Mouse (Mus musculus) thymus, postnatal 36 days (tissue): ENCODE data around the gene Epha4.

ENCODE experiments used
- DNase-seq, 2 experiments: peaks; one replicate each; pipeline ENCODE4 v3.0.0; 2022; ENCODE audit warnings: mixed read lengths in 2 of 2

The Epha4 gene

GRCm38 (mm10) chr1:77401465-77401864 is 113.4 kb downstream of the Epha4 start:
- no peak for DNase-seq

DNA sequence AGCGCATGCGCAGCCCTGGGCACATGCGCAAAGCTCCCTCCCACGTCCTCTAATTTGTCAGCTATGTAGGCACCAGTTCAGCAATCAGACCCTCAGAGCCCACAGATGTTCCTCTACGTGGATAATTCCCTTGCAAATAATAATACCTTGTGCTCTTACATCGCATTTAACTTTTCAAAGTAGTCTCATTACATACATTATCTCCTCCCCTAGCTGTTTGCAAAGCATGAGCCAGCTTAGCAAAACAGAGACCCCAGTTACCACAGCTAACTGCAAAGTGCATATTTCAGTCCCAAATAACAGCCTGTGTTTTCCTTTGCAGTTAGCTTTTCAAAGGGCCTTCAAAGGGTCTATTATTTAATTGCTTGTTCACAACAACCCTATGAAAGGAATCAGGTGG is 123.3 kb downstream of the Epha4 start:
- no peak for DNase-seq

DNA sequence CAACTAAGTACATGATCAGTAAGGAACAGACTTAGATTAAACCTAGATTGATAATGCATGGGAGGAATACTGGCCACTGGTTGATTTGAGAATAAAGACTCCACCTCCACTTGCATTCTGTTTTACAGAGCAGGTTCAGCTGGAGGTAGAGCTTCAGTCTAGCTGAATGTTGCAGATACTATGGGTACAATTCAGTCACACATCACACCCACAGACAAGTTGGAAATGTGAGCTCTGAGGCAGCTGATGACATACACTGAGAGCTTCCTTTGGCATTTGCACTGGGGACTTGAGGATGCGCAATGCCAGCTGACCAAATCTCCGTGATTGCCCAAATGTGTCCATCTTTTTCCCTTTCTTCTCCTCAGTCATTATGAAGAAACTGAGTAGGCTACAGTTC is 125.8 kb downstream of the Epha4 start:
- no peak for DNase-seq

GRCm38 (mm10) chr1:77388556-77388955 is 126.3 kb downstream of the Epha4 start:
- DNase-seq = no peak

GRCm38 (mm10) chr1:77385613-77386012 is 129.3 kb downstream of the Epha4 start:
- no peak for DNase-seq

GRCm38 (mm10) chr1:77383466-77383865 is 131.4 kb downstream of the Epha4 start:
- no peak for DNase-seq

- no peak for DNase-seq
These were observed 137.3 kb downstream of the Epha4 start for GRCm38 (mm10) chr1:77377550-77377980.

GRCm38 (mm10) chr1:77374054-77374453 is 140.8 kb downstream of the Epha4 start:
- DNase-seq = no peak

- DNase-seq = no peak
These were observed 144.0 kb downstream of the Epha4 start for GRCm38 (mm10) chr1:77370921-77371320.

- DNase-seq = no peak
These were observed 145.5 kb downstream of the Epha4 start for GRCm38 (mm10) chr1:77369255-77369837.

DNA sequence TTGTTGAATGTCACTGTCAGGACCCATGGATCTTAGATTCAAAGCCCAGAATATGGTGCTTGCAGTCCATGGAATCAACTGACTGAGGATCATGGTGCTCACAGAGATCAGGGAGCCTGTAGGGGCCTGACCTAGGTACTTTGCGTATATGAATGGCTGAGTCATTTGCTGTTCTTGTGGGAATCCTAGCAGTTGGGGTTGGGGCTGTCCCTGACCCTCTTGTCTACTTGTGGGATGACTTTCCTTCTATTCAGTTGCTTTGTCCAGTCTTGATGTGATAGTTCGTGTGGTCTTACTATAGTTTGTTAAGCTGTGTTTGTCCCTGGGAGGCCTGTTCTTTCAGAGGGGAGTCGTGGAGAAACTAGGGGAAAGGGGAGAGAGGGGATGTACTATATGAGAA is 149.0 kb downstream of the Epha4 start:
- no peak for DNase-seq

DNA sequence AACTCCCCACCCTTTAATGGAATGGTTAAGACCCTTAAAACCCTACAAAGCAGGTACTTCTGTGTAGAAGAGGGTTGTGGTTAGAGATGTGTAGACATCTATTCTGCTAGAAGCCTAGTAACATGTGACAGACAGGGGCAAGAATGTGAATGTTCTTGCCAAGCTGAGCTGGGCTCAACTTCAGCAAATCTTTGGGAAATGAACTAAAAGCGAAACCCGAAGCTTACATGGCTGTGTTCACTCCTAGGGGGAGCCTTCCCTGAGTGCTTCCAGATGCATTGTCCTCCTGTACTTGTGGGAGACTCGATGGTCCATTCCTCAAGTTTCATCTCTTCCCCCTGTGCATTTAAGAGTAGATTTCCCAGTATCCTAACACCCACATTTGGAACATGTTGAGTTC is 150.3 kb downstream of the Epha4 start:
- DNase-seq = no peak

DNA sequence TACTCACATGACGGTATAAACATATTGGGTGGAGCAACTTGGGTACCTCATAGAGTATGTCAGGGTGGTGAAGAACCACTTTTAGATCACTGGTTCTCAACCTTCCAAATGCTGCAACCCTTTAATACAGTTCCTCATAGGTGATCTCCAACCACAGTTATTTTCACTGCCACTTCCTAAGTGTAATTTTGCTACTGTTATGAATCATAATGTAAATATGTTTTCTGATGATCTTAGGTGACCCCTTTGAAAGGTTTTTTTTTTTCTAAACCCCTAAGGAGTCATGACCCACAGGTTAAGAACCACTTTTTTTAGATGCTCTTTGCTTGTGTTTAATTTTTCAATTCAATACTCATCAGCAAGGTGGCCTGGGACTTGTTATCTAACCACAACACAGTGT is 151.0 kb downstream of the Epha4 start:
- DNase-seq = no peak

GRCm38 (mm10) chr1:77346459-77346858 is 168.4 kb downstream of the Epha4 start:
- no peak for DNase-seq

GRCm38 (mm10) chr1:77343792-77344191 is 171.1 kb downstream of the Epha4 start:
- no peak for DNase-seq

- DNase-seq = no peak
These were observed 175.2 kb downstream of the Epha4 start for GRCm38 (mm10) chr1:77339701-77340100.

- DNase-seq = no peak
These were observed 176.5 kb downstream of the Epha4 start for GRCm38 (mm10) chr1:77338346-77338745.

DNA sequence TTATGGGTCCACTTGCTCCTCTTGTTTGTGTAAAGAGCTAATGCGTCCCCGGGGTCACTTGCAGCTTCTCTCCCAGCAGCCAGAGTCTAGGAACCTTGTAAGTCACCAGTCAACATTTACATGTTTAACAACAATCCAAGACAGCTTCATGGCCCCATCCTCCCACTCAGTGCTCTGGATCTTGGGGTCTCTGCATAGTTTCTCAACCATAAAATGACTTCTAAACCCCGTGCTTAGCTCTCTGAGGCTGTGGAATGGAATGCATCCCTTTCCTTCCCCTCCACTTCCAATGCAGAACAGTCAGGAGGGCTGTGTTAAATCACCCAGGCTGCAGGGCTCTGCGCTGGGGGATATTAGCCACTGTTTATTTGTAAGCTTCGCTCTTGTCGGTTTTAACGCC is 178.0 kb downstream of the Epha4 start:
- DNase-seq = no peak

- DNase-seq = no peak
These were observed 196.2 kb downstream of the Epha4 start for GRCm38 (mm10) chr1:77318597-77319127.
